Mouse (Mus musculus) urinary bladder, postnatal 36 days (tissue): Measurements from ENCODE around the gene Rpl11.

Experiments
- DNase-seq, 2 experiments: peaks; one replicate each; pipeline ENCODE4 v3.0.0; 2022; ENCODE audit warnings: low spot score in 2 of 2, mixed read lengths in 1 of 2

Gene Rpl11

GRCm38 (mm10) chr4:136027416-136028131 lies 25.7 kb downstream of the Rpl11 start:
- no peak for DNase-seq

- DNase-seq: no peak
Measured at GRCm38 (mm10) chr4:136025350-136025749, 27.9 kb downstream of the Rpl11 start.

GRCm38 (mm10) chr4:136022924-136023323 lies 30.3 kb downstream of the Rpl11 start:
- DNase-seq: no peak

- peak; percentile 100 for DNase-seq
Measured at GRCm38 (mm10) chr4:136021549-136022047, 31.6 kb downstream of the Rpl11 start, which contains the start of gene Eloa. Gene Eloa (minus strand): TSS chr4:136021763.

GRCm38 (mm10) chr4:136020743-136021548 lies 32.3 kb downstream of the Rpl11 start:
- DNase-seq: peak; percentile 12 to 18

- no peak for DNase-seq
Measured at GRCm38 (mm10) chr4:136016059-136016602, 37.1 kb downstream of the Rpl11 start.

GRCm38 (mm10) chr4:136010586-136010985 lies 42.6 kb downstream of the Rpl11 start:
- no peak for DNase-seq

- DNase-seq: no peak
Measured at GRCm38 (mm10) chr4:136008782-136009447, 44.3 kb downstream of the Rpl11 start.

- no peak for DNase-seq
Measured at GRCm38 (mm10) chr4:136006821-136007220, 46.4 kb downstream of the Rpl11 start.

GRCm38 (mm10) chr4:136004921-136005320 lies 48.3 kb downstream of the Rpl11 start:
- DNase-seq: no peak

GRCm38 (mm10) chr4:136004107-136004675 lies 49.0 kb downstream of the Rpl11 start:
- no peak for DNase-seq

- DNase-seq: no peak
Measured at GRCm38 (mm10) chr4:135995118-135995517, 58.1 kb downstream of the Rpl11 start.

- DNase-seq: no peak
Measured at GRCm38 (mm10) chr4:135993941-135994340, 59.3 kb downstream of the Rpl11 start.

GRCm38 (mm10) chr4:135987714-135988113 lies 65.5 kb downstream of the Rpl11 start:
- DNase-seq: no peak

- DNase-seq: peak; percentile 86 to 91
Measured at GRCm38 (mm10) chr4:135986943-135987710, 66.1 kb downstream of the Rpl11 start, which contains the start of gene Pithd1. Gene Pithd1 (minus strand): TSS chr4:135987264.

- DNase-seq: no peak
Measured at GRCm38 (mm10) chr4:135986301-135986942, 66.8 kb downstream of the Rpl11 start.

- no peak for DNase-seq
Measured at GRCm38 (mm10) chr4:135985769-135986168, 67.5 kb downstream of the Rpl11 start.

GRCm38 (mm10) chr4:135985193-135985592 lies 68.0 kb downstream of the Rpl11 start:
- DNase-seq: no peak

GRCm38 (mm10) chr4:135984556-135984955 lies 68.7 kb downstream of the Rpl11 start:
- DNase-seq: no peak

GRCm38 (mm10) chr4:135981524-135982063 lies 71.6 kb downstream of the Rpl11 start:
- no peak for DNase-seq
